Mouse (Mus musculus) liver, postnatal 0 days (tissue): ENCODE data around the gene Clic6.

Experiments used
- CTCF ChIP-seq: sonication (generic); IDR thresholded peaks from 2 replicates; pipeline ENCODE4 v1.5.1; 2016; ENCODE audit warnings: antibody characterized with exemption, low read depth
- EP300 ChIP-seq: IDR thresholded peaks from 2 replicates; pipeline ENCODE4 v1.6.1; 2016; ENCODE audit warnings: antibody characterized with exemption, low read depth, mild to moderate bottlenecking

DNA sequence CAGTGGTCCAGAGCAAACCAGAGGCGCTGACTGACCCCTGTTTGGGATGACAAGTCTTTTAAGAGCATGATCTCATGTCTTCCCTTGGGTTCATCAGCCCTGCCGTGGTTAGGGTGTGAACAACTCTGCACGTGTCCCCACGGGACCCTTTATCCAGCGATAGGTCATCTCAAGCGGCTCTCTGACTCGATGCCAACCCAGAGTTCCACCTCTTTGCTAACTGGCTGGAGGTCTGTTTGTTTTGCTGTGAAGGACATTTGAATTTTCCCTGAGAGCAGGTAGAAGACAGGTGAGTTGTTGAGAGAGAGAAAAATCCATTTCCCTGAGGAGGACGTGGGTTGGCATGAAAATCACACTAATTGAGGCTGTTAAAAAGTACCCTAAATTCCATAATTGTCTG, 37.8 kb downstream of the Clic6 start:
- TF ChIP-seq CTCF, result no peak
- TF ChIP-seq EP300, result no peak
